Mouse (Mus musculus) heart, postnatal 0 days (tissue): ENCODE results near the gene Ier2. TPM values are rescaled to one million over a fixed set of nuclear protein-coding genes. Genes with fewer than 3 reads are reported as not detected.
A peak's percentile ranks its signal among the peaks of the same experiment; 100 is the strongest.

Source experiments
- ATAC-seq: fragments of 200-750 bp; cut with Nextera tagmentation; 2 replicates; pipeline ENCODE4 v1.8.0; 2017; ENCODE audit warnings: low read depth, moderate number of reproducible peaks, moderate library complexity; ENCODE audit not compliant: insufficient read depth
- DNase-seq: peaks from one replicate; pipeline ENCODE4 v3.0.0-alpha.2; 2016; ENCODE audit warnings: low spot score
- H3K27ac ChIP-seq: fragments of 300-500 bp; sonication (generic); 2 replicates; pipeline ENCODE4 v1.5.1; 2014; ENCODE audit warnings: low read depth, mild to moderate bottlenecking
- H3K27me3 ChIP-seq: fragments of 300-500 bp; sonication (generic); 2 replicates; pipeline ENCODE4 v1.6.1; 2014; ENCODE audit warnings: low read length, mixed read lengths; ENCODE audit not compliant: control insufficient read depth, insufficient read depth
- H3K36me3 ChIP-seq: fragments of 300-500 bp; sonication (generic); replicated peaks from 2 replicates; pipeline ENCODE4 v1.6.1; 2014; ENCODE audit warnings: low read length, mixed read lengths; ENCODE audit not compliant: control insufficient read depth, insufficient read depth
- H3K4me1 ChIP-seq: fragments of 300-500 bp; sonication (generic); 2 replicates; pipeline ENCODE4 v1.6.1; 2014; ENCODE audit warnings: antibody characterized with exemption; ENCODE audit not compliant: control insufficient read depth, insufficient read depth
- H3K4me2 ChIP-seq: fragments of 300-500 bp; sonication (generic); 2 replicates; pipeline ENCODE4 v1.6.1; 2014; ENCODE audit warnings: low read depth, mild to moderate bottlenecking, low read length, moderate library complexity
- H3K4me3 ChIP-seq: fragments of 300-500 bp; sonication (generic); 2 replicates; pipeline ENCODE4 v1.5.1; 2014; ENCODE audit warnings: low read depth, low read length
- H3K9ac ChIP-seq: fragments of 300-500 bp; sonication (generic); replicated peaks from 2 replicates; pipeline ENCODE4 v1.6.1; 2014; ENCODE audit warnings: low read depth, low read length, mixed read lengths
- H3K9me3 ChIP-seq: fragments of 300-500 bp; sonication (generic); replicated peaks from 2 replicates; pipeline ENCODE4 v1.6.1; 2016; ENCODE audit warnings: low read length; ENCODE audit not compliant: control insufficient read depth
- CTCF ChIP-seq: IDR thresholded peaks from 2 replicates; pipeline ENCODE4 v1.5.1; 2016; ENCODE audit warnings: antibody characterized with exemption, control low read depth, low read depth
- EP300 ChIP-seq: IDR thresholded peaks from 2 replicates; pipeline ENCODE4 v1.6.1; 2016; ENCODE audit warnings: antibody characterized with exemption, low read depth
- WGBS: fragments of 180-500 bp; shearing (Covaris S2); extraction: QIAGEN DNeasy Blood & Tissue Kit; methylation state at CpG from one replicate; pipeline ENCODE4 v1.1.7; 2014; 5-methylcytosine and 5-hydroxymethylcytosine counted together
- polyA plus RNA-seq: library from polyadenylated mRNA; unstranded; fragments of >200 nt; fragmentation: Nextera tagmentation; extraction: Ambion mirVana; gene quantifications from 2 replicates; pipeline ENCODE4 v1.2.1, GENCODE M21; 2015
- total RNA-seq: library from RNA; depleted of rRNA; stranded (reverse); fragments of >200 nt; gene quantifications from 2 replicates; pipeline ENCODE4 v1.2.3, GENCODE M21; 2014; ENCODE audit warnings: low replicate concordance

Gene Ier2
- total and polyA plus RNA-seq, 2 experiments from 2014 or later, result 23.2 to 33.3 TPM

- Histone ChIP-seq H3K9ac (no peak overlapping the region), H3K27me3 (no peaks in the 10 kb centered on the region), H3K4me1 (peaks cover 13% of the 10 kb centered on the region; the same call in 1 of the 2 replicates), H3K4me3 (no peak overlapping the region), H3K9me3 (no peaks in the 10 kb centered on the region), H3K27ac (peak overlapping the region; percentile 87), H3K4me2 (no peak overlapping the region), H3K36me3 (no peaks in the 10 kb centered on the region)
- TF ChIP-seq EP300, result no peak
- TF ChIP-seq CTCF, result no peak
- DNase-seq (no peak), ATAC-seq (no peak)
- whole genome bisulfite sequencing, result 76% methylated on average over 4 of the region's 4 CpGs
Observed at GRCm38 (mm10) chr8:84657680-84658079, 5.0 kb downstream of the Ier2 start.

- peak overlapping the region; percentile 87 for H3K27ac ChIP-seq
- DNase-seq (no peak), ATAC-seq (no peak)
- H3K4me2 ChIP-seq, result peak overlapping the region; percentile 59
- no peaks in the 10 kb centered on the region for H3K27me3 ChIP-seq
- H3K9ac ChIP-seq, result no peak overlapping the region
- no peaks in the 10 kb centered on the region for H3K9me3 ChIP-seq
- TF ChIP-seq CTCF, result no peak
- TF ChIP-seq EP300, result no peak
- peak overlapping the region; percentile 40; the same call in 1 of the 2 replicates for H3K4me3 ChIP-seq
- peaks cover 13% of the 10 kb centered on the region; the same call in 1 of the 2 replicates for H3K4me1 ChIP-seq
- H3K36me3 ChIP-seq, result no peaks in the 10 kb centered on the region
Observed at GRCm38 (mm10) chr8:84657203-84657602, 5.4 kb downstream of the Ier2 start.

GRCm38 (mm10) chr8:84656641-84657126 is 6.0 kb downstream of the Ier2 start:
- H3K4me1 ChIP-seq, result peaks cover 13% of the 10 kb centered on the region; the same call in 1 of the 2 replicates

DNA sequence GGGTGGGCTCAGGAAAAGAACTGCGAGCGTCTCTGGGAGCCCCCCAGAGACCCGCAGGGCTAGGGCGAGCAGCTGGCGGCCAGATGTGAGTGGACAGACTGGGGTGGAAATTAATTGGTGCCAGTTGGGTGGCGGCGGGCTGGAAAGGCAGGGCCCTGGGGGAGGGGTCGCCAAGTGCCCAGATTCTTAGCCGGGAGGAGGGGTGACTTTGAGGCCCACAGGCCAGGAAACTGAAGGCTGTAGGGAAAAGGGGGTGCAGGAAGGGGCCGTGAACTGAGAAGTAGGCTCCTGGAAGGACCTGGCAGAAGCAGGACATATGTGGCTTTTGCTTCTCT is 6.5 kb downstream of the Ier2 start:
- Histone ChIP-seq H3K9ac (peak overlapping the region; percentile 49), H3K27me3 (no peaks in the 10 kb centered on the region), H3K36me3 (no peaks in the 10 kb centered on the region), H3K27ac (peak overlapping the region; percentile 87), H3K4me1 (peaks cover 13% of the 10 kb centered on the region; the same call in 1 of the 2 replicates), H3K9me3 (no peaks in the 10 kb centered on the region), H3K4me3 (peak overlapping the region; percentile 40), H3K4me2 (peak overlapping the region; percentile 59)
- no peak for DNase-seq
- TF ChIP-seq EP300 (no peak), CTCF (no peak)
- WGBS, result 11% methylated on average over 10 of the region's 10 CpGs
- no peak for ATAC-seq

More at GRCm38 (mm10) chr8:84656641-84657126, 6.0 kb downstream of the Ier2 start:
- under 1% methylated on average over 23 of the region's 23 CpGs for WGBS
- Histone ChIP-seq H3K27ac (peak overlapping the region; percentile 87), H3K9me3 (no peaks in the 10 kb centered on the region), H3K4me3 (peak overlapping the region; percentile 40), H3K36me3 (no peaks in the 10 kb centered on the region), H3K4me2 (peak overlapping the region; percentile 59), H3K9ac (peak overlapping the region; percentile 49), H3K27me3 (no peaks in the 10 kb centered on the region)
- DNase-seq, result peak; percentile 82
- peak; percentile 64 for ATAC-seq
- no peak for TF ChIP-seq CTCF
- peak; percentile 76 for TF ChIP-seq EP300

DNA sequence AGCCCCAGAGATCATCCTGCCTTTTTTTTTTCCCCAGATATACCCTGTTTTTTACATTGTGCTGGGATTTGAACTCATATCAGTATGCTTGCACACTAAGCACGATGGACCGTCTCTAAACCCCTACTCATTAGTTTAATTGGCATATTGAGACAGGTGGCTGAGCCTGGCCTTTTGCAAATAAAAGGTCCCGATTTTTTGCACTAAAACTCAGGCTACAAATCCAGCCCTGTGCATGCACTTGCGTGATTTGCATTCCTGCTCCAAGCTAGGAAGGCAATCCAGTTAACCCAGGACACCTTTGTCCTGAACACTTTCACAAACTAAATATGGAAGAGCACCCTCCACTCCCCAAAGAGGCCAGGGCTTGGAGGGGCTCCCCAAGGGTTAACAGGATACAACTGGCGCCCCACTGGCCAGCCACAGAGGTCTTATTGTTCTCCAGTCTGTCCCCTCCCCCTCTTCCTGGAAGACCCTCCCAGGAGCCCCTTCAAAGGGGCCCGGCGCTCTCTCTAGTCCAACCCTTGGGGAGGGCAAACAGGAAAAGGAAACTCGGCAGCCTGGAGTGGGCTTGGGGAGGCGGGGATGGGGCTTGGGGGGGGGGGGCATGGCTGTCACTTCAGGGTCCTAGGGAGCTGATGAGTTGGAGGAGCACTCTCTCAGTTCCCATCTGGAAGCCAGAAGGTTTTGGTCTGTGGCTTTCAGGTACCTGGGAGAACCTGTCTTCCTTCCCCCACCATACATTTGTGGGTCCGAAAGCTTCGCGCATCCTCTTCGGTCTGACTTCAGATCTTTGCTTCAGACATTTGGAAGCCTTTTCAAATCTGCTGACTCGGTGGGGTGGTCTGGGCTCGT is 7.1 kb downstream of the Ier2 start:
- ATAC-seq, result peak; percentile 65
- 19% methylated on average over 14 of the region's 15 CpGs for WGBS
- peak overlapping the region; percentile 40 for H3K4me3 ChIP-seq
- peak; percentile 66 for DNase-seq
- peak overlapping the region; percentile 49 for H3K9ac ChIP-seq
- no peaks in the 10 kb centered on the region for H3K36me3 ChIP-seq
- no peaks in the 10 kb centered on the region for H3K27me3 ChIP-seq
- H3K27ac ChIP-seq, result peak overlapping the region; percentile 87
- peaks cover 13% of the 10 kb centered on the region; the same call in 1 of the 2 replicates for H3K4me1 ChIP-seq
- peak overlapping the region; percentile 59 for H3K4me2 ChIP-seq
- H3K9me3 ChIP-seq, result no peaks in the 10 kb centered on the region
- no peak for TF ChIP-seq CTCF
- TF ChIP-seq EP300, result no peak; the same call in 1 of the 2 replicates
